Mouse (Mus musculus) testis, adult 2 months (tissue): Measurements from ENCODE around the gene Smcp.

ENCODE experiments used
- CTCF ChIP-seq: fragments of 200-500 bp; IDR thresholded peaks from 2 replicates; pipeline ENCODE4 v1.5.1; 2012; ENCODE audit warnings: low read depth, mild to moderate bottlenecking, inconsistent platforms, low read length, moderate library complexity; ENCODE audit not compliant: control insufficient read depth, insufficient read depth, insufficient replicate concordance
- POLR2A ChIP-seq: fragments of 200-500 bp; IDR thresholded peaks from 2 replicates; pipeline ENCODE4 v1.6.1; 2012; ENCODE audit warnings: low read depth, mild to moderate bottlenecking, inconsistent platforms, low read length, moderate library complexity; ENCODE audit not compliant: control insufficient read depth

DNA sequence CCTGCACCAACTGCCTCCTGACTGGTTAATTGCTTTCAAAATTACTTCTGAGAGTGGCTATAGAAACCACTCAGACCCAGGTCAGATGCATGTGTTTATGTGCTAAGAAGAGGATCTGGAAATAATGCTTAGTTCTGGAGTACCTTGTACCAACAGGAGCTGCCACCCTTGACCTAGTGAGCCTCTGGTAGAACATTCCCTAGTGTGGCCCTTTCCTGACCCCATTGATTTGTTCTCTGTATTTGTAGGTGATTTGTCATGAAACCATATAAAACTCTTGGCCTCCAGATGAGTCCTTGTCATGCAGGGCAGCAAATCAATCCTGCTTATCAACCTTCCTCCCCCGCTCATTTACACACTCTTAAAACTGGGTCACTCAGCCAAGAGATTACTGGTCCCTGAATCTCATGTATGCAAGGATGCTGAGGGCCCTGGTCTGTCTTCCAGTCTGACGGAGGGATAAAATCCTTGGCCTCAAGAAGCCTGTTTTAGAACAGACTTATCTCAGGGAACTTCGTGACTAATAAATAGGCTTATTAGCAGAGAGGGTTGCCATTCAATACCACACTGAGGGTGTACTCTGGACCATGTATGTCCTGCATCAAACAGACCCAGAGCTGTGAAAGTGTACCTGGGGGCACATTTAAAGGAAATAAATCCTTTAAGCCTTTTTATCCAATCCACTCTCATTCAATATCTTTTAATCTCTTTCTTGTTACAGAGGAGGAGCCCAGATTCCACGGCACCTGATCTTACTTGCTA lies 10.0 kb downstream of the Smcp start:
- TF ChIP-seq CTCF = no peak
- no peak for TF ChIP-seq POLR2A
